Mouse (Mus musculus): ENCODE data around the gene Rpp38. TPM values are rescaled to one million over a fixed set of nuclear protein-coding genes. Genes with fewer than 3 reads are reported as not detected.

The Rpp38 gene
- total RNA-seq, 2 experiments from 2014 or later, result 10.7 to 11.9 TPM

DNA sequence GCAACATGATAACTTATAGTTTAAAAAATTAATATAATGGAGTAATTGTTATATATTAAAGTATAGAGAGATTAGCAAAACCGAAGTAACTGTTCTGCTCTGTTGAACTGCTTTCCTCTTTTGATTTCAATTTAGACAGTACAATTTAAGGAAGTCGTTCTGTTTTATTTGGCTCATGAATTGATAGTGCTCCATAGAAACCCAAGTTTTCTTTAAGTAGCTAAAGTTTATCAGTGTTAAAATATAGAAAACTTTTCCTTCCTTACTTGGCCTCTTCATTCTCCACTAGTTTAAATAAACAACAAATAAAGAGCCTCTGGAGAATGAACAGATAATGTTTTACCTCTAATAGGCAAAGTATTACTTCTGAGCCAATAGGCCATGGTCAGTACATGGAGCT, 46.2 kb downstream of the Rpp38 start:
- no peak for DNase-seq (ENCODE audit: low spot score in 2 of 2)

DNA sequence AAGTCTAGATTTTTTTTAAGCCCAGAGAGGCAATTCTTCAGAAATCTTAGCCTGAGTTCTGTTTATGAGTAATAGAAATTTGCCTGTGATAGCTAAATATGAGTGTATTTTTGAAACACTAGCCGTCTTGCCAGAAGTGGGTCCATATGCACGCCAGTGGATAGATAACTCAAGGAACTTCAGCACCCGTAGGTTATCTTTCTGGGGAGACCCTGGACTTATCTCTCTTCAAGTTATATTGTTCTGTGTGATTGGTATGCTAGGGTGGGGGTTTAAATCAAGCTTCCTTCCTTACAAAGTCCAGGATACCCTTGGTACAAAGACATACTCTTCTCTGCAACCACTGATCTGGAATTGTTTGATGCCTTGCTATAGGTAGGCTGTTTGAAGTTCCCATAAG, 46.7 kb downstream of the Rpp38 start:
- DNase-seq (ENCODE audit: low spot score in 2 of 2), result no peak

- no peak for DNase-seq (ENCODE audit: low spot score in 2 of 2)
These were observed 47.3 kb downstream of the Rpp38 start for GRCm38 (mm10) chr2:3285181-3285530.

- DNase-seq (ENCODE audit: low spot score in 2 of 2), result peak; percentile 56 to 61
These were observed 47.8 kb downstream of the Rpp38 start for GRCm38 (mm10) chr2:3284473-3285180.

DNA sequence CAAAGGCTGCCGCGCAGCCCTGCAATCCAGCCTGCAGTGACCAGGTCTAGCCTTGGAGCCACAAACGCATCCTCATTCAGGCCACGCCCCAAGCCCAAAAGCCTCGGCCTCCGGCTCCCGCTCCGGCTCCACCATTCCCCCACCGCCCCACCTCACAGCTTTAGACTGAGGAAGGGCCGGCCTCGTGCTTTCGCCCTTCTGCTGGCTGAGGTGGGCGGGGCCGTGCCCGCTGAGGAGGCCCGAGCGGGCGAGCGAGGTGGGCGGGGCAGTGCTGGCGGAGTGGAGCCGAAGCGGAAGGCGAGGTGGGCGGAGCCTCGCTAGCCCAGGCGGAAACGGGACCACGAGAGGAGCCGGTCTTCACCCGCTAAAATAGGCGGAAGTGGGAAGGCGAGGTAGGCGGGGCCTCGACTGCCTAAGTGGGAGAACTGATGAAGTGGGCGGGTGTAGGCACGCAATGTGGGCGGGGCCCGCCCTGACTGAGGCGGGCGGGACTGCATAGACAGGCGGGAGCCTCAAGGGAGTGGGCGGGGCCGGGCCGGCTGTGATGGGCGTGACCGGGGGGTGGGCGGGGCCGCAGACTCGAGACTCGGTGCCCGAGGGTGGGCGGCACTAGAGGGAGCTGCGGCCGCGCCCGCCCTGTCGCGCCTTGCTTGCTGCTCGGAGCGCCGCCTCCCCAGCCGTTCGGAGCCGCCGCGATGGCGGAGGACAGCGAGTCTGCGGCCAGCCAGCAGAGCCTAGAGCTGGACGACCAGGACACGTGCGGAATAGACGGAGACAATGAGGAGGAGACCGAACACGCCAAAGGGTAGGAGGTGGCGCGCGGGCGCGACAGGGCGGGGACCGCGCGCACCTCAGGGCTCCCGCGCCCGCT, 48.6 kb downstream of the Rpp38 start, which contains the start of gene Nmt2:
TSS of gene Nmt2 (plus strand) at position 611 of the 871 bp plus-strand sequence.
- DNase-seq (ENCODE audit: low spot score in 2 of 2), result peak; percentile 99

DNA sequence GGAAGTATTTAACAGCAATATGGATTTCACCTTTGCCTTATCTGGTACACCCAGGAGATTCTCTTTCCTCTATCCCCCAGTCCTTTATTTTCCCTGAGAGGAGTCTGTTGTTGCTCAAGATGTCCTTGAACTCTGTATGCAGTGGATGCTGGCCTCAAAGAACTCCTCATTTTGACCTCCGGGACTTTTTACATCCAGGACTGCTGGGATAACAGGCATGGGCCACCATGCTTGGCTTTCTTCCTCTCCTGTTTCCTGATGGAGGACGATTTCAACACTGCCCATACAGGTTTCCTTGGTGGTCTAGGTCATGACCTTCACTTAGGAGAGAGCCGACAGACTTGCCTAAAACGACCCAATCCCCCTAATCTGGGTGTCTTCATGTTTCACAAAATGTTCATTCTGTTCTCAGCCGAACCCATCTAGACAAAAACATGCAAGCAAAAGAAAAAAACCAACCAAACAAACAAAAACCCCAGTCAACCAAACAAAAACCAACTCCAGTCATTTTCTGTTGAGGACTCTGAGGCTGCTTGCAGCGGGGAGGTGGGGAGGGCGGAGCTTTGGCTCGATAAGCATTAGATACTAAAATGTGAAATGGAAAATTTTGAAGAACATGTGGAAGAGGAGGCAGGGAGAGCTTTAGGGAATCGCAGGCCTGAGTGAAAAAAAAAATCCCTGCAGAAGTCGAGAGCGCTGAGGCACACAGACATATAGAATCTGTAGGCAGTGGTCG, 49.4 kb downstream of the Rpp38 start:
- DNase-seq (ENCODE audit: low spot score in 2 of 2), result no peak

DNA sequence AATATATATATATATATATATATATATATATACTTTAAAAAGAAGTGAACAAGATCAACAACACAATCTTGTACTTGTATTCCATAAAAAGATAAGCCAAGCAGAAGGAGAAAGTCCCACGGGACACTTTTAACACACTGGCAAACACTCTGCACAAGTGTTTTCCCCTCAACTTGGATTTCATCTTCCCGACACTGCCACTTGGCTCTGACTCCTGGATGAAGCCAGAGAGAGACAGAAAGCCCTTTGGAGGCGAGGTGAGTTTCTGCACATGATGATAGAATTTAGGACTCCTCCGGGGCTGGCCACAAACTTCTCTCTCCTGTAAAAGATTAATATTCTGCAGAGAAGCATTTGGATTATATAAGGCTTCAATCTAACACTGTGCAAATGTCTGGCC, 51.1 kb downstream of the Rpp38 start:
- no peak for DNase-seq (ENCODE audit: low spot score in 2 of 2)

Other genes with a start within 250 kb of the Rpp38 start
- 10 to 100 TPM; 76.3 to 78.7 TPM for gene Fam171a1, start 218.4 kb downstream of the Rpp38 start, total RNA-seq (2021)
- 10 to 100 TPM; 82.6 to 91.0 TPM for gene Nmt2, start 48.4 kb downstream of the Rpp38 start, total RNA-seq (2021)
- 1 to 10 TPM in 1 of 2 experiments, under 1 TPM in 1; 0.94 to 1.8 TPM for gene Acbd7, start 3.5 kb upstream of the Rpp38 start, total RNA-seq (2021)
- not detected for gene Olah, start 64.6 kb upstream of the Rpp38 start, total RNA-seq (2021)
- gene Meig1, start 90.0 kb upstream of the Rpp38 start, total RNA-seq (2021), result 1 to 10 TPM; 3.7 to 5.5 TPM
- gene Dclre1c, start 91.5 kb upstream of the Rpp38 start, total RNA-seq (2021), result 10 to 100 TPM in 1 of 2 experiments, 1 to 10 TPM in 1; 9.9 to 12.5 TPM
- gene Suv39h2, start 142.4 kb upstream of the Rpp38 start, total RNA-seq (2021), result 1 to 10 TPM; 3.6 to 4.3 TPM
- gene Gm45902, start 180.1 kb upstream of the Rpp38 start, total RNA-seq (2021), result 1 to 10 TPM; 4.7 TPM
- 10 to 100 TPM; 43.1 to 44.3 TPM for gene Hspa14, start 180.2 kb upstream of the Rpp38 start, total RNA-seq (2021)
- gene Cdnf, start 180.4 kb upstream of the Rpp38 start, total RNA-seq (2021), result under 1 TPM; 0.59 to 0.66 TPM
- 10 to 100 TPM; 12.9 to 16.5 TPM for gene Fam107b, start 237.8 kb upstream of the Rpp38 start, total RNA-seq (2021)

Data from layer of hippocampus, adult 18-20 months (tissue).